Mouse (Mus musculus) CH12F3 (cell line): ENCODE results near the gene Cnp.
"Not testable (repeated sequence)": the region's sequence is repeated elsewhere in the genome, so short reads cannot be mapped to it uniquely, and the experiment has no call there.

ENCODE experiments used
- in situ Hi-C: fragments of 300-500 bp; cut with MboI; formaldehyde crosslinking; loops from 2 replicates; pipeline ENCODE4 v1.14.3; 2020; ENCODE audit warnings: low sequenced_read_pairs

Gene Cnp

DNA sequence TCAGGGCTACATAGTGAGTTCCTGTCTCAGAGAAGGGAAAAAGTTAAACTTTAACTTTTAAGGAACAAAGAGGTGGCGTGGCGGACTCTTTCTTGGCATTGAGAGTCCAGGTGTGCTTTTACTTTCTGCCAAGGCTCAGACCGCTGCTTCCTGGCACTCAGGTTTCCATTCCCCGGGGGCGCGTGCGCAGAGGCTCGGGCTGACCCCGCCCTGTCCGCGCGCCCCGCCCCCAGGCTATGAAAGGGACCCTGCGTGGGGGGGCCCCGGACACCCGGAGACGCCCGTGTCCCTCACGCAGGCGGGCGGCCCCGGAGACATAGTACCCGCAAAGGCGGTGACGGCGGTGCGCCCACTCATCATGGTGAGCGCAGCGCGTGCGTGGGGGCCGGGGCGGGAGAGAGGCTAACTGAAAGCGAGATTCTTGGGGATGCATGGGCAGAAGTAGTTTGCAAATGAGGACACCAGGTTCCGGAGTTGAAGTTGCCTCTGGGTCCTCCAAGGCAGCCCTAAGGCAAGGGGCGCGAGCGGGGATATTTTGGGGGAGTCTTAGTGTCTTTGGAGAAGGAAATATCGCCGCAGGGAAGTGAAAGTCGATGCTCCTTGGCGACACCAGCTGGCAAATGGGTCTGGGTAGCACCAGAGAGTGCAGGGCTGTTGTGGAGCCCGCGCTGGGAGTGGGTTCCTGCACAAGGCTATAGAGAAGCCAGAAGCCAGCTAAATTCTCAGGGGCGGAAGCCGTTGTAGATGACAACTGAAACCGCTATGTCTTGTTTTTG, at the start of gene Cnp:
TSS of gene Cnp (plus strand) at position 197 of the 776 bp plus-strand sequence.
- in situ Hi-C loops, result loop anchor here (5.0 kb wide), 1 partner anchor 122 kb away; no protein-coding TSS in a partner anchor

DNA sequence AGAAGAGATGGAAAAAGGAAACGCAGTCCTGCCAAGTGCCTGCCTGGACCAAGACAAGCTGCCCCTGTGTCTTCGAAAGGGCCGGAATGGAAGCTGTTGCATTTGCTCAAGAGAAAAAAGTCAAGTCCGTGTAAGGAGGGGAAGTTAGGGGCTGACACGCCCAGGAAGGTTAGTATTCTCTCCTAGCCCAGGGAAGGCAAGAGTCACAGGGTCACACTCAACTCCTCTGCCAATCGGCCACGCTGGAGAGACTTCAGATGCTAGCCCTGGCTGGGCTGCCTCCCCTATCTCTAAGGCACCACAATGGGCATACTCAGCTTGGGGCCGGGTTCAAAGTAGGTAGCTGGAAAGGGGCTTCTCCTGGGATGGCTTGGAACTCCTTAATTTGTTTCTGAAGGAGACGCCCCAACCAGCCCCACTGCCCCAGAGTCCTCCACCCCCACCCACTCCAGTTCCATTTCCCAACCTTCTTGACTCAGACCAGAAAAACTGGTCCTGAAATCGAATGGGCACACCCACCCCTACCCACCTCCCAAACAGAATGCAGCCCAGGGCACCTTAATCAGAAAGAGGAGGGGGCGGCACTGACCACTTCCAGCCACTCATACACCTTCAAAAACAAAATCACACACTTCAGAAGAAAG, 49.6 kb upstream of the Cnp start:
- in situ Hi-C loops, result no loop called here

DNA sequence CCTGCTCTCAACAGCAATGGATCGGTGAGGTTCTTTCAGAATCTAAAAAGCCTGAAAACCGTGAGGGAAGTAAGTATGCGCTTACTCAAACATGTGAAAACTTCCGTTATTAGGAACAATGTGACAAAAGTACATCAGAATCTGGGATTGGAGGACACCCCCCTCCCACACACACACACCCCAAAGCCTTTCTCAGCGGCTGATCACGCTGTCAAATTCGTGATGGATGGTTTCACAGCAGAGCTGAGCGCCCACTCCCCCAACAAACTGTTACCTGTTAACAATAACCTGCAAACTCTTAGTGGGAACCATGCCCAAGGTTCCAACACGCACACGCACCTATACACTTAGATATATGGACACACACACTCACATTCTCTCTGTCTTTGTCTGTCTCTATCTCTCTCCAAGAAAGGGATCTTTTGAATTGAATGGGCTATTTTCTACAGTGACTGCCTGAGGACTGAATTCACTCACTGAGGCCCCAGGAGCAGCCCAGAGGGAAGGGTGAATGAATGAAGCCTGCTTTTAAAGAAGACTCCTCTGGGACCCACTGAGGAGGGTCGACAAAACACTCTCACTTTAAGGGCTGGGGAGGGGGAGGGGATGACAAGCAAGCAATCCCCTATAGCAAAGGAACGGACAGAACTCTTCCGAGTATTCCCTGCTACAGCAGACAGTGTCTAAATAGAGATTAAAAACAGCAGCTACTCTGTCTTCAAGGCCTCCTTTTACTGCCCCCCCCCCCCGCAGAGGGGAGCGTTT, 48.5 kb upstream of the Cnp start:
- in situ Hi-C loops, result no loop called here

DNA sequence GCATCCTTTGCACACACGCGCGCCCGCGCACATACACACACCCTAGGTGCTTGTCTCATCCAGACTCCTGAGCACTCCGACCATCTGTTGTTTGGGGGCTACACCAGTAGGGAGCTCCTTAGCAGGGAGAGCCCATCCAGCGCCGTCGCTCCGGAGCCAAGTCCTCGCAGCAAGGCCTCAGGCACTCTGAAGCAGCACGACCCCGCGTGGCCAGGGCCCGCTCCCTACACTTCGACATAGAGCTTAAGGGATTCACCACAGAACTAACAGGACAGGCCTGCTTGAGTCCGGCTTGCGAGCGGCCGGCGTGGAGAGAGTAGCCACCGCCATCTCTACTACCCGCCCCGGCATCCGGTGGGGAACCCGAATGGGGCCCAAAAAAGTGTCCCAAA, 47.6 kb upstream of the Cnp start:
- in situ Hi-C loops, result no loop called here

DNA sequence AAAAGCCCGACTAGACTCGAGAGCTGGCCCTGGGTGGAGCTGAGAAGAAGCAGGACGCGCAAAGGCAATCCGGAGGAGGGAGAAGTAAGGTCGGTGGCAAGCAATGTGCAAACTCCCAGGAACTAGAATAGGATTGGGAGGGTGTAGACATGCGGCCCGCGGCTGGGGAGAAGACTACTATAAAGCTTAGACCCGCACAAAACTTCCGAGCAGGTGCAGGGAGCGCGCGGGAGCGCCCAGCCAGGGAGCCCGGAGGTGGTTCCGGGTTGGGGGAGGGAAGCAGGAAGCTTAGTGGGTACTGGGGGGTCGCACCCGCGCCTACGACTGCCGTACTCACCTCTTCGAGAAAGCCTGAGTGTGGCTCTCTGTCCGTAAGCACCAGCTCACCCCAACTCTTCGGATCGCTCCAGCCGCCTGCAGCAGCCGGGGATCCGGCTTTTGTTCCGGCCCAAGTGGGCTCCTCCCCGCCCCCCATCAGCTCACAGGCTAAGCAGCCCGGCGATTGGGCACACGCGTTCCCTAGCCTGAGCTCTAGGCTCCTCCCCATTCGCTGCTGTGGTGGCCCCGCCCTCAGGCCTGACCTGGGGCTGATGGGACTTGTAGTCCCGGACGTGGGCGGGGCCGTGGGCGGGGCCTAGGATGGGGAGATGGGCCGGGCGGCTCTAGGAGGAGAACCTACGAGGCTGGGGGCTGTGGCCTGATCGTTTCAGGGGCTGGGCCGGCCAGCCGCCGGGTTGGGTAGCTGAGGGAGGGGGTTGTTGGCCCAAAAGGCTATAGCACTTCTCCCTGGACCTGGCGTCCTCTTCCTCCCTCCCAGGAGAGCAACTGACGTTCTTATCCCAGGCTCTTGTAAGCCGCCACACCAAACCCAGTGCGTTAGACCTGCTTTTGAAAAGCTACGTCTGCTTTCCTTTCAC, 47.0 kb upstream of the Cnp start, which contains the start of gene Acly:
TSS of gene Acly (minus strand) at position 543 of the 917 bp plus-strand sequence.
- in situ Hi-C loops, result no loop called here

DNA sequence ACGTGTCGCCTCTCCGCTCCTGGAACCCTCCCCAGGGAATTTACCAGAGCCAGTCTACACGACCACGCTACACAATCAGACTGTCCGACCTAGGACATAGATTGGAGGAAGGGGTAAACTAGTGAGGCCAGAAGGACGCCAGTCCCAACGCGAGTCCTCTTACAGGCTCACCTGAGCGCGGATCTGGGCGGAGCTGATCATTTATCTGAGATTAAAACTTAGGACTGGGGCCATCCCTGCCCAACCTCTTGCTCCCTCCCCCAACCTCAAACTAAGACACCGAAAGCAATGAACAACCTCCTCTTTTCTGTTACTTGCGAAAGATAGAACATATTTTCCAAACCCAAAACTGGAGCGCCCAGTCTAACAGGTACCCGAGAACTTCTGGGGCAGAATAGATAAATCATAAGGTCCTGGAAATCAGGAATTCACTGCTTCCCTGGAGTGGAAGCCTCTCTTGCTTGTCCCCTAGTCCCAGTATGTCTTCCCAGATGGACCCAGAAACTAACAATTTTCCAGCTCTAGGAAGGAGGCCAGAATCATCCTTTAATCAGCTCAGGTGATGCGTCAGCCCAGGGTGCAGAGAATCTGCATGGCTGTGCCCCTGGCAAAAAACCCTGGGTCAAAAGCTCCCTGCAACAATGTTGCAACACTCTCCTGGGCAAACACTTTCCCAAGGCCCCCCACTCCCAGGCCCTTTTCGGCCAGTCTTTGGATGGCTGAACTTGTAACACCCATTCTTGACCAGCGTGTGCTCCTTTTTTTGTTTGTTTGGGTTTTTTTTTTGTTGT, 46.1 kb upstream of the Cnp start:
- in situ Hi-C loops, result no loop called here

DNA sequence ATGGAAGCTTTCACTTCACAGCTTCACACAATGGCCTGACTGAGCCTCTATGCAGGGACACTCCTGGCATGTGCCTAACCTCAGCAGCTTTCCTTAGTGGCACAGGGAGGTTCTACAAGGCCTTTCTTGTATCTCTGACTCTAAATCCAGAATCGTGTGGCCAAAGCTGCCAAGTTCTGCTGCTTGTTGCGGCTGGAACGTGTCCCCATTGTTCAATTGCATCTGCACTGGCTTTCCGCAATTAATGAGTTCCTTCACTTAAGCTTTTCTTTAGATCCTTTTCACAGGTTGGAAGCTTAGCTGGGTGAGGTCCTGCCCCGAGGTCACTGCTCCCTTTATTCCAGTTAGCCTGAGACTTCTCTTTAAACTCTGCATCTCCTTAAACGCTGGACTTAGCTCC, 40.8 kb upstream of the Cnp start:
- in situ Hi-C loops, result no loop called here

DNA sequence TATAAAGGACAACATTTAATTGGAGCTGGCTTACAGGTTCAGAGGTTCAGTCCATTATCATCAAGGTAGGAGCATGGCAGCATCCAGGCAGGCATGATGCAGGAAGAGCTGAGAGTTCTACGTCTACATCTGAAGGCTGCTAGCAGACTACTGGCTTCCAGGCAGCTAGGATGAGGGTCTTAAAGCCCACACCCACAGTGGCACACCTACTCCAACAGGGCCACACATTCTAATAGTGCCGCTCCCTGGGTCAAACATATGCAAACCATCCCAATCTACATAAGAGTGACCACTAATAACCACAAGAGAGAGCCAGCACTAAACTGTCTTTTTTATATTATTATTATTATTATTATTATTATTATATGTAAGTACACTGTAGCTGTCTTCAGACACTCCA, 40.3 kb upstream of the Cnp start:
- in situ Hi-C loops, result not testable (repeated sequence)

DNA sequence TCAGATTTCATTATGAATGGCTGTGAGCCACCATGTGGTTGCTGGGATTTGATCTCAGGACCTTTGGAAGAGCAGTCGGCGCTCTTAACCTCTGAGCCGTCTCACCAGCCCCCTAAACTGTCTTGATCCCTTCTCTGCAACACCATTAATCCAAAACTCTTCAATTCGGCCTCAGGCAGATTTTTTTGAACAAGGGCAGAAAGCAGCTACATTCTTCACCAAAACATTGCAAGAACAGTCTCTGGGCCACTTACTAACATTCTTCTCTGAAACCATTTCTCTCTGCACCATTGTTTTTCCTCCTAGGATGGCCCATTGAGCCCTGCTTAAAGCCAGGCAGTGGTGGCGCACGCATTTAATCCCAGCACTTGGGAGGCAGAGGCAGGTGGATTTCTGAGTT, 39.9 kb upstream of the Cnp start:
- in situ Hi-C loops, result not testable (repeated sequence)

DNA sequence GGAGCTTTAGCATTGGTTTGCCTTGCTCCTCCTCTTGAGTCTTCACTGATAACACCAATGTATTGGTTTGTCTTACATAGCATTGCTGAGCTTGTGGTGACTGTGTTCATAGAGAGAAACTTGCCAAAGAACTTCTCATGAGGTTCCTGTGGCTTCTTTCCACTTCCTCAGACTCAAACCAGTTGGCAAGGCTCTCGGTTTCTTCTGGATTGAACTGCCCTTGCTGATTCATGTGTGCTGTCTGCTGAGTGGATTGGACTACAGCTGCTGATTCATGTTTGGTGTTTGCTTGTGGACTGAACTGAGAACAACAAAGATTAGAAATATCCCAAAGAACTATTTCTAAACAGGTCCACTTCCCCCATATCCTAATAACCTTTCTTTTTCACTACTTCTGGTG, 38.7 kb upstream of the Cnp start:
- in situ Hi-C loops, result no loop called here

DNA sequence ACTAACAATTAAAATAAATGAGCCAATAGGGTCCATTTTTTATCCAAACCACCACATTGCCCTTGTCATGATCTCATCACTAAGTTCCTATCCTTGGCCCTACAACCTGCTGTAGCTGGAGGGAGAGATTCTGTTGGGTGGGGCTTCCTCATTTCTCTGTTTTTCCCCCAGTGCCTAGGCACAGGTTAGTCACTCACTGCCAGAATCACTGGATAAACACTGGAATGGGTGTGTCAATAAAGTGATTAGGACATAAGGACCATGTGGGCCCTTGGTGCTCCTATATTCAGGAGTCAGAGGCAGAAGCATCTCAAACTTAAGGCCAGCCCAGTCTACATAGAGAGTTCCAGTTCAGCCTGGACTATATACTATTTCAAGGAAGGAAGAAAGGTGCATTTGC, 38.2 kb upstream of the Cnp start:
- in situ Hi-C loops, result no loop called here

DNA sequence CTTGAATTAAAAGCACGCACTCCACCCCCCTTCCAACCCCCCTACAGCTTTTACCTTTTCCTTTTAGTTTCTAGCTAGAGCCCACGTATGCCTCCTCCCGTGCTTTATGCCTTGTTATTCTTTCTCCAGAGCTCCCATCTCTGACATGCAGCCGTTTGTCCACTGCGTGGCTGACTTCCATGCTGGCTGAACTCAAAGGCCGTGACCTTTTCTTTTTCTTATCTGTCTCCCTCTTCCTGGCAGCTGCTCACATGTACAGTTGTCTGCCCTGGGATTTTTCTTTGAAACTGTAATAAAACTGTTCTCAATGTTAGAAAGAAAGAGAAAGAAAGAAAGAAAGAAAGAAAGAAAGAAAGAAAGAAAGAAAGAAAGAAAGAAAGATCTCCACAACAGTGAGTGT, 33.7 kb upstream of the Cnp start:
- in situ Hi-C loops, result no loop called here

DNA sequence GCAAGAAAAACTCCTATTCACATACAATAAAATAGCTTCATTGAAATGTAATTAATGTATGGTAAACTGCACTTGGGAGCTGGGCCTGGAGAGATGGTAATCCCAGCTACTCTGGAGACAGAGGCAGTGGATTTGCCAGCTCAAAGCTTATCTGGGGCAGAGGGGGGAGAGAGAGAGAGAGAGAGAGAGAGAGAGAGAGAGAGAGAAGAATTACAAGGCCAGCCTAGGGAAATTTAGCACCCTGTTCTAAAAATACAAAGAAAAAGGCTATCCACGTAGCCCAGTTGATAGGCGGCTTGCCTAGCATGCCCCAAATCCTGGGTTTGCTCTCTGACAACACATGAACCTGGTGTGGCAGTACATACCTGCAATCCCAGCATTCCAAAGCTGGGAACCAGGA, 33.1 kb upstream of the Cnp start:
- in situ Hi-C loops, result no loop called here

DNA sequence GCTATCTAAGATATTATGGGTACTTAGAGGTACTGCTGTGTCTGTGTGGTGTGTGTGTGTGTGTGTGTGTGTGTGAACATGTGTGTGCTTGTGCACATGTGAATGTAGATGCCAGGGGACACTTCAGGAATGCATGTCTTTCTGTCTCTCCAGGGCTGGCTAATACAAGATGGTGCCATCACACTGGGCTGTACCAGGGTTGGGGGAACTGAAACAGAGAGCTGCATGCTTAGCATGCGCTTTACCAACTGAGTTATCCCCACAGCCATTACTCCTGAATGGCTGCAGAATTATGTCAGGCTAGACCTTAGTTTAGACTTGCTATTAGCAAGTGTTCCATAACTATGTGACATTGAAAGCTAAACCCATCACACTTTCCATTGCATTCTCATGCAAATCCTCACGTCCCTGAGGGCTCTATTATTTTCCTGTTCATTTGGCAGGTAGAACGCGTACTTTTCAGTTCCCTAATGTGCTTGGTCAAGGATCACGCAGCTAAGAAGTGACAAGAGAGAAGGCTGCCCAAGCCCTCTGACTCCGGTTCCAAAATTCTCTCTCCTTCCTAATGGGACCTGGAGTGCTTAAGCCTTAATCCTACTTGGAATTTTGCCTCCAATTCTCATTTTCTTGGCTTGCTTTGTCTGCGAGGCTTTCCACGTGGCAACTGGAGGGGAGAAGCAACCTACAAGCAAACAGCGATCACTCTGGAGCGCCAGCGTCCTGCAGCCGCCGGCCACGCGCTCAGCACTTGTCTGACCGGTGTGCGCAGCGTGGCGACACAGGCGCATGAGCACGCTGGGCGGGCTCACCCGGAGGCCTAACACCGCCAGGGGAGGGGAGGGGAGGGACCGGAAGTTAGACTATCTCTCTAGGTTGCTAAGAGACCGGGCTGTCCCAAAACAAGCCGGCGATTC, 29.6 kb upstream of the Cnp start, which contains the start of gene Ttc25:
TSS of gene Ttc25 (plus strand) at position 776 of the 914 bp plus-strand sequence.
- in situ Hi-C loops, result no loop called here

DNA sequence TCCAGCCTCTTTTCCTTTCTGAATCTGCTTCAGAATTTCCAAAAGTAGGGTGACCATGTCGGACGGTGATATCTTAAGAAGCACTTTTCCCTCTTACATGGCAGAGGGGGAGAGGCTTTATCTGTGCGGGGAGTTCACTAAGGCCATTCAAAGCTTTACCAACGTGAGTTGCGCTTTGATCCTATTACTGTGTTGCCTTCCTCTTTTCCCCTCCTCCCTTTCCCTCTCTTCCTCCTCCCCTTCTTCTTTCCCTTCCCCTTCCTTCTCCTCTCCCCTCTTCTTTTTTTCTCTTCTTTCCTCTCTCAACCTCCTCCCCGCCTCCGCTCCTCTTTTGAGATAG, 29.0 kb upstream of the Cnp start:
- in situ Hi-C loops, result no loop called here

DNA sequence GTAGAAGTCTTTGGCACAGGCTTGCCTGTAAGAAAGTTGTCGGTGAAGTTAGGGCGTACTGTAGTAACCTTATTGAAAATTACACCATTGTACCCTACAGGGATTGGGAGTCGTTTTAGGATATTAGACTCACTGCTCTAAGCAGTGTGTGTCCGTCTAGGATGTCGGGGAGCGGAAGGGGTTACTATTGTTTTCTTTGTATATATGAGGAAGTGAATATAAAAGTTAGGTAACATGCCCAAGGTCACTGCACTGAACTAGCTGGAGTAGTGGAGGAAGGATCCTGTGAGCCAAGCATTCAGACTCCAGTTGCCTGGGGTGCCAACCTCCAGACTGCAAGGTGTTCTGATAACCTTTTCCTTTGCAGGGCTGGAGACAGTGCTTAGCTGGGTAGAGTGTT, 27.7 kb upstream of the Cnp start:
- in situ Hi-C loops, result no loop called here

DNA sequence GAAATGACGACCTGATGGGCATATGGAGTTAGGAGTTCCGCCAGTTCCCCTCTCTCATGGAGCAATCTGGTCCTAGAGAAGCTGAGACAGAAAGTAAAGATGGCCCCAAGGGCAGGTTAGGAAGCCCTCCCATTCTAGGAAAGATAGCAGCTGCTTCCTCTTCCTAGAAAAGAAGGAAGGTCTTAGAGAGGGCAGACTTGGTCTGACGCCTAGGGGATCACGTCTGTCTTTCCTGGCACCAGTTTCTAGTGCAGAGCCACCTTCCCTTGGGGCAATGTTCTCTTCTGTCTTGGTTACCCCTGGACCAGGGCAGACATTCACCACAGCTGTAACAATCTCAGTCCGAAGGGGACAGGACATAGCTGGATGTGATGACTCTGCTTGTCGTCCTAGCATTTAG, 26.6 kb upstream of the Cnp start:
- in situ Hi-C loops, result no loop called here

DNA sequence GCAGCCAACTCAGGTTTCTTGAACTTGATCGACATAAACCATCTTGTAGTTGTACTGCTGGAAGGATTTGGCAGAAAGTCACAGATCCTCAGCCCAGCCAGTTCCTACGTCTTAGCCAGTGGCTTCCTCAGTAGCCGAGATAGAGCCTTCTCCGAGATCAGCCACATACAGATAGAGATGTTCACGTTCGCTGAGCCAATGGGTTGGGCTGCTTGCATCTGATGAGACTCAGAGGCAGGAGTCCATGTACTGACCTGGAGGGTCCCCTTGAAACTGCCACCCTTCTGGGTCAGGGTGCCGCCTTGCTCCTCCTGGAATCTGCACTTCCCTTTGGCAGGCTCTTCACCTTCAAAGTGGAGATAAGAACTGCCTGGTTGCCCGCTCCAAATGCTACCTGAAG, 25.2 kb upstream of the Cnp start:
- in situ Hi-C loops, result no loop called here

DNA sequence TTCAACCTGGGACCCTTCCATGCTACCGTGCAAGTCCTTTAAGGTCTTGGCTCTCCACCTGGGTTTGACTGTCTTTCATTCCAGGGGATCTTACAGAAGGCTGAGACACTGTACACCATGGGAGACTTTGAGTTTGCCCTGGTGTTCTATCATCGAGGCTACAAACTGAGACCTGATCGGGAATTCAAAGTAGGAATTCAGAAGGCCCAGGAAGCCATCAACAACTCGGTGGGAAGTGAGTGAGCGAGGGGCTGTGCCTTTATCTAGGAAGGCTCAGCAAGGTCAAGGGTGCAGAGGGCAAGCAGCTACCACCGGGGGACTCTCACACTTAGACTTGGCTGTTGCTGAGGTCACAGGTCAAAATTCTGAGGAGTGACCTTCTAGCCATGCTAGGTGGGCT, 24.6 kb upstream of the Cnp start:
- in situ Hi-C loops, result no loop called here
